Mouse (Mus musculus): ENCODE data around the gene Aak1.

Gene Aak1

DNA sequence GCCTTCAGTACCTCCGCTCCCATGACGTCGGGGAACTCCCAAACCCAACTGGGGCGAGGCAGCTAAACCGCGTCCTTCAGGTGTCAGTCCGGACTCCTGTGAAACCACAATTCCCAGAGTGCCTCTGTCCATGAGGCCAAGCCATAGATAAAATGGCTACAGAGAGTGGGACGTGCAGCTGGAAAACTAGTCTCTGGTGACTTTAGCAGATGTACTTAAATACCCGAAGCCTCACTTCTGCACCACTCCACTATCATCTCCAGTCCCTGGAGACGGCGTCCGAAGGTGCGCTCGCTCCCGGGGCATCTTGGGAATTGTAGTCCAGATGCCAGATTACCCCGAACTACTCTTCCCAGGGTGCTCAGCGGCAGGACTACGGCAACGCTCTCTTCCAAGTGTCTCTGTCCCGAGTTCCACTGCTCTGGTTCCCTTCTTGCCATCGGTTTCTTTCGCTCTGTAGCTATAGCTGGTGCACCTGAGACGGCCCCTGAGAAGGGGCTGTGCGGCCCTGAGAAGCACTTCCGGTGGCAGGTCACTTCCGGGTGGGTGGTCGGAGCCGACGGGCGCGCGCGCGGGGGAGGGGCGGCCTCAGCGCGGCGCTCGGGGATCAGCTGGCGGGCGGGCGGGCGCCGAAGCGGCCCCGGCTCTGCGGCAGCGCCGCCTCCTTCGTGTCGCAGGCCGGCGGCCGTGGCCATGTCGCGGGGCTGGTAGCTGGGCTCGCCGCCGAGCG, at the start of gene Aak1:
Gene Aak1, plus strand, starts transcription at position 603 of the 730 bp plus-strand sequence.
- peak; percentile 93 for DNase-seq

DNA sequence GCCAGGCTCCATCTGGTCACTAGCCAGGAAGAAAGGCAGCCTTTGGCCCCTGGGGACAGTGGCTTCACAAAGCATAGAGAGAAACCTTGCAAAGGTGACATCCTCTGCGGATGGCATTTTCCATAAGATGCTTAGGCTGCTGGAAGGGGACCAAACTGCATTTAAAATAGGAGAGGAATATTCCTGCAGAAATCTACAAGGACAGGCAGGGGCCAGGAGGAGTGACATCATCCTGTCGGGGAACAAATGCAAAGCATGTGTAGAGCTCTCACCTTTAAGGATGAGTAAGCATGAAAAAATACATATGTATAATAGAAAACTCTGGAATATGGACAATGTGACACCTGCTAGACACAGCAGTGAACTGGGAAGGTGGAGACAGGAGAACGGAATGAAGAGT, 48.9 kb upstream of the Aak1 start:
- no peak for DNase-seq

DNA sequence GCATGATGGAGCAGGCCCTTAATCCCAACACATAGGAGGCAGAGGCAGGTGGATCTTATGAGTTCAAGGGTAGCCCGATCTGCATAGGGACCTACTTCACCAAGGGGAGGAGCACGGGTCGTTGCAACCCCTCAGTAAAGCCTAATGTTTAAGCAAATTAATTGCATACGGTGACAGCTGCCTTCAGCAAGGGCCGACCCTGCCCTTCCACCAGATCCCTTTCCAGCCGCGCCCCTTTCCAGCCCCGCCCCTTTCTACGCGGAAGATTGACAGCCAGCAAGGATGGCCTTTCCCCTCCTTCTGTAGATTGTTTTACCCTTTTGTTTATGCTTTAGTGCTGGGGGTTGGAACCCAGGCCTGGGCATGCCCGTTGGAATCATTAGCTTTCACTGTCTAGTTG, 47.9 kb upstream of the Aak1 start:
- DNase-seq, result no peak

DNA sequence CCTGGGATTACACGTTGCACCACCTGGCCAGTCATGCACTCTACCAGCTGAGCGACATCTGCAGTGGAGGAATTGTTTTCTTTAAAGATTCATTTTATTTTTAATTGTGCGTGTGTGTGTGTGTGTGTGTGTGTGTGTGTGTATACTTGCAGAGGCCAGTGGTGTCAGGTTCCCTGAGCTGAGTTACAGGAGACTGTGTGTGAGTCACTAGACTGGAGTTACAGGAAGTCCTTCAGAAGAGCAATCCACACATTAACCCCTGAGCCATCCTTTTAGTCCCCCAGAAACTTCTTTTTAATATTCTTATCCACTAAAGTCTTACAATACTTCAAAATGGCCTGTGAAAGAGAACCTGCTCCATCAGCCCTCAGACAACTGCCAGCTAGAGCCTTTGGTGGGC, 44.7 kb upstream of the Aak1 start:
- no peak for DNase-seq

DNA sequence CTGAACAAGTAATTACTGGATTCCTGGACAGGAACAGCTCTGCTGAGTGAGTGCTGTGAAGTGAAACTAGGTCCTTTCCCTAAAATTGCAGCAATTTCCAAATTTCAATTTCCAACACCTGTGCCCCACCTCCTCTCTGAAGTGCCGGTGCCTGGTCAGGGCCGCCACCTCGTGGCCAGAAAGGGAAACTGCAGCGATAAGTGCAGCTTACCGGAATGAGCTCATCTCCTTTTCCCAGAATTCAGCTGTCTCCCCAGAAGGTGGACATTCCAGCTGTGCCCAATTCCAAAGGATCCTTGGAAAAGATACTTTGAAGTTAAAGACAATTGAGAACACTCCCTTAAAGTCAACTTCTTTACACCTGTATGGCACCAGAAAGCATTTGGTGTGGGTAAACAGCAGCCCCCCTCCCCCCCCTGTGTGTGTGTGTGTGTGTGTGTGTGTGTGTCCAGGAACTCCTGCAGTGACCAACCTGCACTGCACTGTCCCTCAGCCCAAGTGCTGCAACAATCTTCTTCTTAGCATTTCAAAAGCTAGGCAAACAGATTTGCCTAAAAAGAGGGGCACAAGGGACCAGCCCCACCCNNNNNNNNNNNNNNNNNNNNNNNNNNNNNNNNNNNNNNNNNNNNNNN, 42.7 kb upstream of the Aak1 start:
- DNase-seq, result peak; percentile 78

DNA sequence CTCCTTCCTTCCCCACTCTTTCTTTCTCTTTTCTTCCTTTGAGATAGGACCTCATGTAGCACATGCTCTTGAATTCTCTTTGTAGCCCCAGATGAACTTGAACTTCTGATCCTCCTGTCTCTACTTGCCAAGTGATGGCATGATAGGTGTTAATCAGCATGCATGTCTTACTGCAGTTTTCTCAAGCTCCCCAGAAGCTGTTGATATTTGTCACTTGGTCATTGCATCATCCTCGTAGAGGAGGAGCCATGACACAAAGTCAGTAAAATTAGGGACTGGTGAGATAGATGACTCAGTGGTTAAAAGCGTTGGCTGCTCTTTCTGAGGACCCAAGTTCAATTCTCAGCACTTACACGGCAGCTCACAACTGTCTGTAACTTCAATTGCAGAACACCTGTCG, 36.4 kb upstream of the Aak1 start:
- DNase-seq, result no peak

DNA sequence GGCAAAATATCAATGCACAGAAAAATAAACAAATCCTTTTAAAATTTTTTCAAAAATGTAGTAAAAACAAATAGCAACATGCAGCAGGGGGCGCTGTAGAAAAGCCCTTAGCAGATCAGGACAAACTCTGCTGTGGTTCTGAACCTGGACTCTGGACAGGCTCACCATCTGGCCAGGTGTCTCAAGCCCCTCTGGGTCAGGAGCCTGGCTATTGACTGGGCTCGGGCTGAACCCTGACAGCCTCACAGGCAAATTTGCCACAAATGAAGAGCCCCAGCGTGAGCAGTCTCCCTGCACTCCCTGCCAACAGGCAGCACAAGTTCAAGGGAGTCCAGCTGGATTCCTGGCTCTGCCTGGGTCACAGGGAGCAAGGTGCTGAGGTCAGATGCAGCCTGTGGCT, 36.0 kb upstream of the Aak1 start:
- DNase-seq, result peak; percentile 45

DNA sequence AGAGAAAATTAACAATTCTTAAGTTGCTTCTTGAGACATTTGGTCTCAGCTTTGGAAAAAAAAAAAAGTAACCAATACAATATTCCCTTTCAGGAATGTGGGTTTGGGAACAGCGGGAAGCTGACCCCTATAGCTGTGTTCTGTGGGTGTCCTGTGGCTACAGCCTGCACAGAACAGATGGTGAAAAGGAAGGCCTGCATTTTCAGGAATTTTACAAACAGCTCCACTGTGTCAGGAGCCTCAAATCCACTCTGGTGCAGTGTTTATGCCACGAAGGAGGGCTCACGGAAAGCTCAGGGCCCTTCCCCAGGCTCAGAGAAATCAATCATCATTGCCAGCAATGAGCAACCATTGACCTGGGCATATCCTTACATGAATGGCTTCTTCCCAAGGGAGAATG, 34.4 kb upstream of the Aak1 start:
- peak; percentile 57 for DNase-seq

DNA sequence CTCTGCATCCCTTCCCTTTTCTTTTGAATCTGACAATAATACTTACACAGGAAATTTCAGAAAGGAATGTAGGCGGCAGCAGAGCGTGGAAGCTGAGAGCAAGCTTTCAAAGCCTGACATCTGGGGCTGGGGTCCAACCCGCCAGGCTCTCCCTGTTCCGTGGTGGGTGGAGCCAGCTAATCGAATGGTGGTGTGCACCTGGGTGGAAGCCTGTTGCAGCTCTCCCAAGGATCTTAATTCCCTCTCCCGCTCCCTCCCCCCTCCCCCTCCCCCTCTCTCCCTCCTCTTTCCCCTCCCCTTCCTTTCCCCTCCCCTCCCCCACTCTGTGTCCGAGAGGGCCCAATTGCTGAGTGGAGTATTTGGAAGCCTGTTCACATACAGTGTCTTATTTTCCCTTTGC, 33.9 kb upstream of the Aak1 start:
- DNase-seq, result peak; percentile 36

DNA sequence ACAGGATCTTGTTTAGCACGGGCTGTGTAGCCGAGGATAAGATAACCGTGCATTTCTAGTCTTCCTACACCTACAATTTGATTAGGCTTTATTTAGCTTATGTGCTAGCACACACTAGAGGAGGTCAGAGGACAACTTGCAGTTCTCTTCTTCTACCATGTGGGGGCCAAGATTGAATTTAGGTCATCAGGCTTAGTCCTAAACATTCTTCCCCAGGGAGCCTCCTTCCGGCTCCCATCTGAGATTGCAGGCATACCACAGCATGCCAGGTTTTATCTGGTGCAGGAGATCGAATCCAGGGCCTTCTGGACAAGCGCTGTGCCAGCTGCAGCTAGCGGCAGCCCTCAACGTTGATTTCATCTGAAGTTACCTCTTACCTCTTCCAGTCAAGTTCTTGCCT, 32.7 kb upstream of the Aak1 start:
- peak; percentile 53 for DNase-seq

DNA sequence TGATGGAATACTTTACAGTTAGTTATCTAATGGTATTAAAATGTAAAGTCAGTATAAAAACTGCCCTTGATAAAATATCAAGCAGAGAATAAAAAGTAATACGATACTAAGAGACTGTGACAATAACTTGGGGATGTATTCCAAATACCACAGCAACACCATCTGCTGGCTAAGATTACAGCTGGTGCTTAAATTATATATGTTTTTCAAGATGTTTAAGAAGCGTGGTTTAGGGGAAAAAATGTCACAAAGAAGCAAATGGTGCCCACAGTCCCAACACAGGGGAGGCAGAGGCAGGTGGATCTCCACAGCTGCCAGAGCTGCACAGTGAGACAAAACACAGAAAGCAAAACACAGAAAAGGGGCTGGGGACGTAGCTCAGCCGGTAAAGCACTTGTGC, 30.4 kb upstream of the Aak1 start:
- no peak for DNase-seq

DNA sequence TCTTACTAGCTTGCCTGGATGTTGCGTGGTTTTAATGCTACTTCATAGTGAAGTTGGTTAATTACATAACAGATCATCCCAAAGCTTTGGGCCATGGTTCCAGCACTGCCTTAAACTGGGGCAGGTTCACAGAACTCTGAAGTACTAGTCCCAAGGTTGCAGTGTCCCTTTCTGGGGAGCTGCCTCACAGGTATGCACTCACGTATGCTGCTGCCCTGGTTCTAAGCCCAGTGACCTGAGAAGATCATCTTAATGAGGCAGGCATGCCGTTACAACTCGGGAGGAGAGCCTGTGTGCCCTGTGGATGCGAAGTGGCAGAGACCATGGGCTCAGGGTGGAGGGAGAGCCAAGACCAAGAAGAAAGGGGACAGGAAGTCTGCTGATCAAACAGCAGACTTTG, 29.4 kb upstream of the Aak1 start:
- peak; percentile 22 for DNase-seq

DNA sequence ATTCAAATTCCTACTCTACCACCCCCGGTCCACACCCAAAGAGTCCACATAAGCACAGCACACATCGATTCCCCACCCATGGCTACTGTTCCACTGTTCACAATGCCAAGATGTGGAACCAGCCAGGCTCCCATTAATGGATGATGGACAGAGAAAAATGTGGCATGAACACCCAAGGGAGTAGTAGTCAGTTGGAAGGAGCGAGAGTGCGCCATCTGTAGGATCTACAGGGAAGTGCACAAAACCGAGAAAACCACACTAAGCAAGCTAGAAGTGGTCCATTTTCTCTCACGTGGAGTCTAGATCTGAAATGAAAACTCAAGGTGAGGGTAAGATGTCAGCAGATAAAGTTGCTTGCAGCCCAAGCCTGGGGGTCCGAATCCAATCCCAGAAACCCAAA, 28.6 kb upstream of the Aak1 start:
- peak; percentile 49 for DNase-seq

DNA sequence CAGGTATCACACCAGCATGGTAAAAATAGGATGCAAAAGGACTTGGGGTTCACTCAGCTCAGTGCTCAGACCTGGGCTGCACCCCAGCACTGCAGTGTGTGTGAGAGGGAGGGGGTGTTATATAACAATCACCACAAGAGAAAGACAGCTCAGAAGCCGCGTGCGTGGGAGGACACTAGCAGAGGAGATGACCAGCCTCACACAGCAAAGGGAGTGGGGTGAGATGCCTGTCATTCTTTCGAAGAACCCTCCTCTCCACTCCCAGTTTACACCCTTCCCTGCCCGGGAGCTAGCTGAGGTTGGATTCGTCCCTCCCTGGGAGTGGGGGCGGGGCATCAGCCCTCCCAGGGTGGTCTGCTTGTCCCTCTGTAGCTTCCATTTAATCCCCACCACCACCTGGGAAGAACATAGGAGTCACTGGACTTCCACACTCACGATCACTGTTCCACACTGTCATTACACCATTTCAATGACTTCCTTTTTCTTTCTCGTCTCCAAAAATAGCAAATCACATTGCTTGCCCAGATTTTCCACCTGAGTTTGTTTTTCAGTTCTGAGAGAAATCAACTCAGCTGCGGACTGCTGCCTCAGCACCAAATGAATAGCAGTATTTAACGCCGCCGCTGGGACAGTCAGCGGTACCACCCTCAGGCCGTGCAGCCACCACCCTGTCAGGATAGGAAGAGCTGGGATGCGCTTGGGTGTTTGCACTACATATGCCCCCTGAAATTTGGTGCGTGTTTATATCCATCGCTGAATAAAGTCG, 26.8 kb upstream of the Aak1 start:
- peak; percentile 96 for DNase-seq

DNA sequence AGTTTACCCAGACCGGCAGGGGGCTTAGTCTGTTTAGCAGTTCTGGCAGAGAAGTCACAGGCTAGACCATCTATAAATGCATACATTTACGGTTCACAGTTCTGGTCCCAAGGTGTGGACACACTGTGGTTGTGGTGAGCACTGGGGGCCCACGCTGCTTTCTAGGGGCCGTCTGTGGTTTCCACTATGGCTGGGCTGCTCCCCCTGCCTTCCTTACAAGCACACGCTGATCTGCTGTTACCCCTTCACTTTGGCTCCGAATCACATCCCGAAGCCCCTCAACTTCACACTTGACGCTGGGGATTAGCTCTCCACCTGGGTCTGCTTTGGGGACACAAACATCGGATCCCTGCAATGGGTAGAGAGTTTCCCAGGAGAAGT, 26.3 kb upstream of the Aak1 start:
- DNase-seq, result peak; percentile 59

DNA sequence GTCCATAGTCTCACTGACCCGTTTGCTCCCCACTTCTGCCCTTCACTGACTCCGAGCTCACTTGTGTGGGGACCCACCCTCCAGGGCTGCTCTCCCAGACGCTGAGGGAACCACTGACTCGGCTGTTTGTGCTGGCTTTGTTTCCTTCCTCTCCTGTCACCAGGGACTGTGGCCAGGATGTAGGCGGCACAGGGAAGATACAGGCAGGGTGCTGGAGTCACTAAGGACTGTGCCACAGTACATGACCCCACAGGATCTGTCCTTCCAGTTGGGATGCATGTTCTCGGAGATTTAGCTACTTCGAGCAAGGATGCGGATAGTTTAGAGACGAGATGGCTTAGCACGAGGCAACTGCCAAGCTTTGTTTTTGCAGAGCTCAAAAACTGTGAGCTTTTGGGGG, 25.5 kb upstream of the Aak1 start:
- peak; percentile 50 for DNase-seq

DNA sequence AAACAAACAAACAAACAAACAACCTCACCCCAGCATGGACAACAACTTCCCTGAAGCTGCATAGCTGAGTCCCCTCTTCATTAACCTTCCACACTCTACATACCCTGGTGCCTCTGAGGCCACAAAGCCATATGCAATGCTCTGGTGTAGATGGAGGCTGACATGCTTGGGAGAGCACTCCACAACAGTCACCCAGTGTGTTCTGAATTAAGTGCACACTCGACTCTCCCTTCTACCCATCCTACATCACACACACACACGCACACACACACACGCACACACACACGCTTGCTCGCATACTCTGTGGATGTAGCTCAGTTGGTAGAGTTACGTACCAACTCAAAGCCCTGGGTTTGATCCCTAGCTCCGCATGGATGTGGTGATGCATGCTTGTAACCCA, 24.9 kb upstream of the Aak1 start:
- DNase-seq, result no peak

DNA sequence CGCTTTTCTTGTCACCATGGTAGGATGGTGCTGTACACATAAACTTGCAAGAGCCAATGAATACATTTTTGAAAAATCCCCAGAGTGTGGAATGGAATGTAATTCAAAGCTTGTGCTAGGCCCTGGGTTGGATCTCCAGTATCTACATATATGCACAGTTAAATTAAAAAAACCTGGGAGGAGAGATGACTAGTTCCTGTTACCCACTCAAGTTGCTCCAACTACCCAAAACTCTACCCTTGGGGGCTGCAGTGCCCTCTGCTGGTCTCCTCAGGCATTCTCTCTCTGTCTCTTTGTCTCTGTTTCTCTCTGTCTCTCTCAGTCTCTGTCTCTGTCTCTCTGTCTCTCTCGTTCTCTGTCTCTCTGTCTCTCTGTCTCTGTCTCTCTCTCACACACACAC, 21.9 kb upstream of the Aak1 start:
- DNase-seq, result no peak

DNA sequence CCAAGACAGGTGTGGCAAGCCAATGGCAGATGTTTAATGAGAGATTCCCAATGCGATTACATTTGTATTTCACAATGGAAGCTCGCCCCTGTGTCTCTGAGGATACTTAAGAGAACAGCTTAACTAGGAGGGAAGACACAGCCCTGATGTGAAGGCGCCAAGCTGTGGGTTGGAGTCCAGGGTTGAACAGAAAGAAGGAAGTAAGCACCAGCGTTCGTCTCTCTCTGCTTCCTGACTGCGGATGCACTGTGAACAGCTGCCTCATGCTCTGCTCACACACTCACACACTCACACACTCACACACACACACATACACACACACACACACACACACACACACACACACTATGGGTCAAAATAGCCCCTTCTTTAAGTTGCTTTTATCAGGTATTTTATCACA, 19.5 kb upstream of the Aak1 start:
- no peak for DNase-seq

DNA sequence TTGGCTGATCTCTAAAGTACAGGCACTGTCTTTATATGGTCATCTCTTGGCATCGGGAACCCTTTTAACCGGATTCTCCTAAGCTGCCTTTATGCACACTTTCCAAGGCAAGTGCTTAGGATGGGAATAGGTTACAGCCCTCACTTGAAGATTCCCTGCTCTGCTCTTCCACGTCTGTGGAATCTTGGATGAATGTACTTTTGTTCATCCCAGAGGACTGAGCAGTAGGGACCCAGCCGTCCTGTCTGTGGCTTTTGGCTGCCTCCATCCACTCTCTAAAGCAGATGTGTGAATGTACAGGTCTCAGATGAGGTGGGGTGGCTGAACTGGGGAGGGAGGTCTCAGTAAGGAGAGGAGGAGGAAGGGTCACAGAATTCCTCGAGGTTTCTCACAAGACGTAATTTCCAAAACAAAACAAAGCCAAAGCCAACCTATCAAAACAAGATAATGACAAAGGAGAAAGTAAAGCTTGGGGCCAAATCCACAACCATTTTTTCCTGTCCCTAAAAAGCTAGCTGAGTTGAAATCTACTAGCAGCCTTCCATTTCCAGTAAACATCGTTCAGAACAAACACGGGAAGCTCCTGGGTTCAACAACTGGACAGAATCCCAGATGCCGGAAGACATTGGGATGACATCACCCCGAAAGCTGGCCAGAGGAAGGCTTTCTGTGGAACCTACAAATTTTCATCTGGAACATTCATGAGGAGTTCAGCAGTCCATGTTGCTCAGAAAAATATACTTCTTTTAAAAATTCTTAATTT, 18.4 kb upstream of the Aak1 start:
- DNase-seq, result no peak

DNA sequence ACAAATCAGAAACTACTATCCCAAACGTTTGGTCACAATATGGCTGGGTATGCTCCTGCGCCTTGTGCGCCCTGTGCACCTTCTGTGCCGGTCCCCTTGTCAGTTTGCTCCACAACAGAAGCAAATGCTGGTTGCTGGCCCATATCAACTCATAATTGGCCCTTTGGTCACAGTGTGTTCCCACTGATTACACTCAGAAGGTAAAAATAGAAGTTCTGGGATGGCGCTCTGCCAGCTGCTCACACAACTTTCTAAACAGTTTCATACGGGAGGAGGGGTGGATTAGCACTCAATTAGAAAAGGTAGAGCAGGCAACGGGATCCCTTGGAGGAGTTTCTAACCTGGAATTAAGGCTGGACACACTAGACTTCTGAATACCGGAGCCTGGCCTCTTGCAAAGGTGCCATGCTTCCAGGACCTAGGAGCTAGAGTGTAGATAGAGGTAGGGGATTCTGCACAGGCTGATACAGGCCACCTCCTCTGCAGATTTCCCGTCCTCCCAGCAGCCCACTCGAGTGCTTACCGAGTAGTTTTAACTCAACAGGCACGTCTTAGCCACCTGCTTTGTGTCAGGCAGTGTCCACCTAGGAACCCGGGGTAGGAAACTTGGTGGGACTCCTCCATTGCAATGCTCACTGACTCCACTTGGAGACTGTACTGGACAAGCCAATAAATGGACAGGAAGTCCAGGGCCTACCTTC, 16.4 kb upstream of the Aak1 start:
- DNase-seq, result no peak

DNA sequence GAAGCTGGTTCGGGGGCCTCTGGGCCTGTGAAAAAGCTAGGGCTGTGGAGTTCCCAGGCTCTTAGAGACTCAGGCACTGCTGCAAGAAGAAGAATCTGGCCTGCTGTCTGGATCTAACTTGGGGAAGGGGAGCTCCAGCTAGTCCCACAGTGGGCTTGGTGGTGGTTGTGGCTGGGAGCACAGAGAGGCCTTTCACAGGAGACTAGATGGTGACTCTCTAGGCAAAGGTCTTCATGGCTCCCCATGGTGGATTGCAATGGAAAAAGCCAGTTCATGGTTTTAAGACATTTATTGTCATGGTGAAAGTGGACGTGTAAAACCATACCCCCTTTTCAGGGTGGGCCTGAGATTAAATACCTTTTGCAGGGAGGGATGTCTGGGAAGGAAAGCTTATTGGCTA, 10.2 kb upstream of the Aak1 start:
- no peak for DNase-seq

DNA sequence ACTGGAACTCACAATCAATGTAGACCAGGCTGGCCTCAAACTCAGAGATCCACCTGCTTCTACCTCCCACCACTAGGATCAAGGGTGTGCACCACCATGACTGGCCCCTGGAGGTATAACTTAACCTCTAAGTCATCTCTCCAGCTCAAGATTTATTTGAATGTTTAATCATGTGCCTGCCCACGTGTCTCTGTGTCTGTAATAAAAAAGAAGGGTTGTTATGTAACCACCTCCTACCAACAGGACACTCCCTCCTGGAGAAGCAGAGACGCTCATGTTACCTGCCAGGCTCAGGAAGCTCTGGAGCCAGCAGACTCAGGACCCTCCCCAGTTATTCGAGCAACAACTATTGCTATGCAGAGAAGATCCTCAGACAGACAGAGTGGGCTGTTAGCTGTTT, 7.4 kb upstream of the Aak1 start:
- DNase-seq, result no peak
